Mouse (Mus musculus): ENCODE data around the gene Gnl1.
"Not testable (repeated sequence)": the region's sequence is repeated elsewhere in the genome, so short reads cannot be mapped to it uniquely, and the experiment has no call there.

Gene Gnl1

DNA sequence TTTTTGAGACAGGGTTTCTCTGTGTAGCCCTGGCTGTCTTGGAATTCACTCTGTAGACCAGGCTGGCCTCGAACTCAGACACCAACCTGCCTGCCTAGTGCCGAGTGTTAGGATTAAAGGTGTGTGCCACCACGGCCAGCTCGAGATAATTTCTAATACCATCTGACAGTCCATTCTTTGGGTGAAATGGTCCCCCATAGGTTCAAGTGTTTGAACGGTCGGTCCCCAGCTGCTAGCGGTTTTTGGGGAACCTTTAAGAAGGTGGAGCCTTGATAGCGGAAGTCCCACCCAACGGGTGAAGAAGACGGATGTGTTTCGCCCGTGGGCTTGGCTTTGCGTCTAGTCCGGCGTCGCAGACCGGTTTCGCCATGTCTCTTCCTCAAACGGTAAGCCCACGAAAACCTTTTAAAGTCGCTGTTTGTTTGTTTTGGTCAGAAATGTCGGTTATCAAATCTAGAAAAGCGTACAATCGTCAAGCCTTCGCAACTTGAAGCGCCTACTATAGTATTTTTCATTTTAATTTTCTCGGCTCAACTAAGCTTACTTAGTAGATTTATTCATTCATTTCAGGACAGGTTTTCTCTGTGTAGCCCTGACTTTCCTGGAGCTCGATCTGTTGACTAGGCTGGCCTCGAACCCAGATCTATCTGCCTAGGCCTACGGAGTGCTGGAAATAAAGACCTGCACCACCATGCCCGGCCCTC lies 14.7 kb downstream of the Gnl1 start:
- DNase-seq (ENCODE audit: extremely low read depth, low read depth, low spot score) = no peak

GRCm38 (mm10) chr17:35994879-35995240 lies 15.2 kb downstream of the Gnl1 start:
- DNase-seq (ENCODE audit: extremely low read depth, low read depth, low spot score) = no peak

- DNase-seq (ENCODE audit: extremely low read depth, low read depth, low spot score) = peak; percentile 75
Observed at GRCm38 (mm10) chr17:35996949-35997348, 17.3 kb downstream of the Gnl1 start.

- DNase-seq (ENCODE audit: extremely low read depth, low read depth, low spot score) = no peak
Observed at GRCm38 (mm10) chr17:35997713-35998510, 18.3 kb downstream of the Gnl1 start.

- no peak for DNase-seq (ENCODE audit: extremely low read depth, low read depth, low spot score)
Observed at GRCm38 (mm10) chr17:35998545-35999305, 19.1 kb downstream of the Gnl1 start.

DNA sequence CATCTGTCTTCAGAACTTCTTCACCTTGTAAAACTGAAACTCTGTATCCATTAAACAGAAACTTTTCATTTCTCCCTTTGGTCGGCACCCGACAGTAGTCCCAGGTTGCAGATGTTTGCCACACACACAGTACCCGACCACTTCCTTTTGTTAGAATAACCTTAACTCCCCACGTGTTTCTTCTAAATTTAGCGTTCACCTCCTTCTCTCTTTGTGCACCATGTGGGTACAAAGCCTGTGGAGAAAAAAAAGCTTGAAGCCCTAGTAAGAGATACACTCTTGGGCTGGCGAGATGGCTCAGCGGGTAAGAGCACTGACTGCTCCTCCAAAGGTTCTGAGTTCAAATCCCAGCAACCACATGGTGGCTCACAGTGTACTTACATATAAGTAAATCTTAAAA lies 19.7 kb downstream of the Gnl1 start:
- DNase-seq (ENCODE audit: extremely low read depth, low read depth, low spot score) = no peak

DNA sequence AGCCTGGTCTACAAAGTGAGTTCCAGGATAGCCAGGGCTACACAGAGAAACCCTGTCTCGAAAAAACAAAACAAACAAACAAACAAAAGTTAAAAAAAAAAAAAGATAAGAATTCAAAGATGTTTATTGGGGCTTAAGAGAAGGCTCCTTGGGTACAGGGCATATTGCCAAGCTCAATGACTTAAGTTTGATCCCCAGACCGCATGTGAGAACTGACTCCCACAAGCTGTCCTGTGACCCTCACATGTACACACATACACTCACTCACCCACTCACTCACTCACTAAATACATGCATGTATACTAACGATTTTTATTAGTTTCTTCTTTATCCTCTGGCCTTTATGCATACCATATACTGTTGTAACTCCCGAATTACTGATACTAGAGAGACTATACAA lies 20.7 kb downstream of the Gnl1 start:
- no peak for DNase-seq (ENCODE audit: extremely low read depth, low read depth, low spot score)

GRCm38 (mm10) chr17:36001121-36001897 lies 21.7 kb downstream of the Gnl1 start:
- no peak for DNase-seq (ENCODE audit: extremely low read depth, low read depth, low spot score)

DNA sequence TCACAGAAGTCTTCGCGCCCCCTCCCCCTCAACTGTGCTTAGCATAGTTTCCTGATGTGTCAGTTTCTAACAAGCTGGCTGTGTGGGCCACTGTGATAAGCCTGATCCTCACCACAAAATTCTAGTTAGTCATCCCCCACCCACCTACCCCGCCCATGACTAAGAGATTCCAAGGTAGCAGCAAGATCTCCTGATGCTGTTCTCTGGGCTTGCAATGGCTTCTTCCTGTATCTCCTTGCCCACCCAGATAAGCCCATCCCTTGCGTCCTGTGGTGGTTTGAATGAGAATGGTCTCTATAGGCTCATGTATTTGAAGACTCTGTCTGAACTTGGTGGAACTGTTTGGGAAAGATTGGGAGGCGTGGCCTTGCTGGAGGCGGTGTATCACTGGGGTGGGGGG lies 22.3 kb downstream of the Gnl1 start:
- DNase-seq (ENCODE audit: extremely low read depth, low read depth, low spot score) = no peak

GRCm38 (mm10) chr17:36003331-36003730 lies 23.7 kb downstream of the Gnl1 start:
- no peak for DNase-seq (ENCODE audit: extremely low read depth, low read depth, low spot score)

GRCm38 (mm10) chr17:36004409-36004808 lies 24.8 kb downstream of the Gnl1 start:
- DNase-seq (ENCODE audit: extremely low read depth, low read depth, low spot score) = not testable (repeated sequence)

GRCm38 (mm10) chr17:36014977-36015376 lies 35.3 kb downstream of the Gnl1 start:
- no peak for DNase-seq (ENCODE audit: extremely low read depth, low read depth, low spot score)

DNA sequence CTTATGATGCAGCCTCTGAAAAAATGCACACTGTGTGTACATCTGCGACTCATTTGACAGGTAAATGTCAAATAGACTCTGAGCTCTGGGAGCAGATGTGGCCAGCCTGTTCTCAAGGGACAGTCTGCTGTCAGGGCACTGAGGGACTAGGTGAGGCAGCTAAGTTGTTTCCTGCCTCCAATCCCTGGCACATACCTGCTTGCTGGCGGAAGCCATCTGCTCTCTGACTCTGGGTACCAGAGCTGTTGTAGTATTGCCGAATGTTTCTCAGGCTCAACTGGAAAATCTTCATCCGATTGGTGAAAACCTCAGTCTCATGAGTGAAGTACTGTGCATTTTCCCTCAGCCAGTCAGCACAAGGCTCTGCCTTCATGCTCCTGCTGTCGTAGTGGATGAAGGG lies 37.4 kb downstream of the Gnl1 start:
- DNase-seq (ENCODE audit: extremely low read depth, low read depth, low spot score) = no peak

DNA sequence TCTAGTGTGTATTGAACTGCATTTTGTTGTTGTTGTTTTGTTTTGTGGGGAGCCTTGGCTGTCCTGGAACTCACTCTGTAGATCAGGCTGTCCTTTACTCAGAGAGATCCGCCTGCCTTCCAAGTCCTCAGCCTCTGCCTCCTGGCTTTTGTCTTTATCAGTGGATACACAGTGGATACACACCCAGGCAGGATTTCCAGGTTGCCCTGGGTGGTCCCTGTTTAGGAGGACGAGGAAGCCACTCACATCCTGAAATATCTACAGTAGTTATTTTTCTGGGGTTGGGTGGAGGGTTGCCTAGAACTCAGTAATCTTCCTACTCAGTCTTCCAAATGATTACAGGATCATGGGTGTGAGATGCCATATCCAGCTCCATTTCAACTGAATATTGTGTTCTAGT lies 39.3 kb downstream of the Gnl1 start:
- DNase-seq (ENCODE audit: extremely low read depth, low read depth, low spot score) = no peak

DNA sequence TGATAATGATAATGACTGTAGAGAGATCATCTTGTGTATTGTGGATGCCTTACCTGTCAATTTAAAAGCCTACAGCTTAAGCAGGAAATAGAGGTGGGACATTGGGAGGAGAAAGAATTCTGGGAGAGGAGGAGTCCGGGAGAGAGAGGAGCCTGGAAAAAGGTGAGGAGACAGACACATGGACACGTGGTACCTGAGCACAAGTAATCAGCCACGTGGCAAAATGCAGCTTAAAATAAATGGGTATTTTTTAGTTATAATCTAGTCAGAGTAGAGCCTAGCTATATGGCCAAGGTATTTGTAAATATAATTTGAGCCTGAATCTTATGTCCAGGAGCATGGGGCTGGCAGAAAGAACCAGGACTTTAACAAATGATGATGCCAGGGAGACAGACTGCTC lies 39.9 kb downstream of the Gnl1 start:
- DNase-seq (ENCODE audit: extremely low read depth, low read depth, low spot score) = no peak

GRCm38 (mm10) chr17:36020191-36021073 lies 40.8 kb downstream of the Gnl1 start, which contains the start of gene H2-T24:
Gene H2-T24, minus strand, starts transcription at chr17:36020560.
- no peak for DNase-seq (ENCODE audit: extremely low read depth, low read depth, low spot score)

GRCm38 (mm10) chr17:36021309-36021708 lies 41.7 kb downstream of the Gnl1 start:
- no peak for DNase-seq (ENCODE audit: extremely low read depth, low read depth, low spot score)

DNA sequence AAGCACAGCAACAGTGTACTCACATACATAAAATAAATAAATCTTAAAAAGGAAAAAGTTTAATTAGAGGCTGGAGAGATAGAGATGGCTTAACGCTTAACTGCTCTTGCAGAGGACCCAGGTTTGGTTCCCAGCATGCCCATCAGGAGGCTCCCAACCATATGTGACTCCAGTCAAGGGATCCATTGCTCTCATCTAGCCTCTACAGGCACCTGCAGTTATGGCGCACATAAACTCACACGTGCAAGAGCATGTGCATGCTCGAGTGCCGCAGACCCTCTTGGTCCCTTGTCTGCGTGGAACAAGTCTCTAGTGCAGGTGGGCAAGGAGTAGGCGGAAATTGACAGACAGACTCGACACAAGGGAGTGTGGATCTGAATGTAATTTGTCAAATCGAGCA lies 42.4 kb downstream of the Gnl1 start:
- DNase-seq (ENCODE audit: extremely low read depth, low read depth, low spot score) = no peak

DNA sequence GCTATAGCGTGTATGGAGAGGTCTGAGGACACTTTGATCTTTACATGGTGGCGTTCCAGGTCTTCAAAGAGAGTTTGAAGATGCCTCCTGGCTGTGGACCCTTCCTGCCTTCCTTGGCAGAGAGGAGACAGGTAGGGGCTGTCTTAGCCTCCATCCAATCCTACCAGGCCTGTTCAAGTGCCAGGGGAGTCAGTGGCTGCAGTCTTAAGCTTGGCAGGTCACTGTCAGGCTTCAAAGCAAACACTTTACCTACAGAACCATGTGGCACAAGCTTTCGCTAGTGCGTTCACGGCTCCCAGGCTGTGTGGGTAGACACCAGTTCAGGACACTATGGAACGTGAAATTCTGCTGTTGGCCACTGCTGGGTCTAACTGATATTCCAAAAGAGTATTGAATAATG lies 43.3 kb downstream of the Gnl1 start:
- DNase-seq (ENCODE audit: extremely low read depth, low read depth, low spot score) = no peak

Measured in fat pad, adult 2 months (tissue).